Mouse (Mus musculus) embryonic facial prominence, embryonic 15.5 days (tissue): Measurements from ENCODE around the gene Olfr338. TPM values are rescaled to one million over a fixed set of nuclear protein-coding genes. Genes with fewer than 3 reads are reported as not detected.
"Not testable (repeated sequence)": the region's sequence is repeated elsewhere in the genome, so short reads cannot be mapped to it uniquely, and the experiment has no call there.

Experiments
- ATAC-seq: fragments of 200-750 bp; cut with Nextera tagmentation; 2 replicates; pipeline ENCODE4 v1.8.0; 2017; ENCODE audit warnings: low read depth, moderate TSS enrichment; ENCODE audit not compliant: insufficient number of reproducible peaks, low FRiP score, low TSS enrichment
- H3K27ac ChIP-seq: fragments of 300-500 bp; sonication (generic); replicated peaks from 2 replicates; pipeline ENCODE4 v1.5.1; 2015; ENCODE audit warnings: mild to moderate bottlenecking, inconsistent platforms
- H3K27me3 ChIP-seq: fragments of 300-500 bp; sonication (generic); 2 replicates; pipeline ENCODE4 v1.6.1; 2015; ENCODE audit warnings: inconsistent platforms
- H3K36me3 ChIP-seq: fragments of 300-500 bp; sonication (generic); 2 replicates; pipeline ENCODE4 v1.6.1; 2015; ENCODE audit warnings: mild to moderate bottlenecking, inconsistent platforms
- H3K4me1 ChIP-seq: fragments of 300-500 bp; sonication (generic); 2 replicates; pipeline ENCODE4 v1.6.1; 2015; ENCODE audit warnings: inconsistent platforms
- H3K4me2 ChIP-seq: fragments of 300-500 bp; sonication (generic); replicated peaks from 2 replicates; pipeline ENCODE4 v1.6.1; 2015; ENCODE audit warnings: mild to moderate bottlenecking, inconsistent platforms
- H3K4me3 ChIP-seq: fragments of 300-500 bp; sonication (generic); replicated peaks from 2 replicates; pipeline ENCODE4 v1.5.1; 2015; ENCODE audit warnings: mild to moderate bottlenecking, inconsistent platforms
- H3K9ac ChIP-seq: fragments of 300-500 bp; sonication (generic); 2 replicates; pipeline ENCODE4 v1.6.1; 2015; ENCODE audit warnings: inconsistent platforms
- H3K9me3 ChIP-seq: fragments of 300-500 bp; sonication (generic); replicated peaks from 2 replicates; pipeline ENCODE4 v1.6.1; 2016; ENCODE audit warnings: inconsistent platforms
- WGBS: fragments of 180-500 bp; shearing (Covaris S2); methylation state at CpG from one replicate; pipeline ENCODE4 v1.1.7; 2015; 5-methylcytosine and 5-hydroxymethylcytosine counted together
- polyA plus RNA-seq: library from polyadenylated mRNA; unstranded; fragments of >200 nt; fragmentation: Nextera tagmentation; extraction: Ambion mirVana; gene quantifications from 2 replicates; pipeline ENCODE4 v1.2.1, GENCODE M21; 2015

Olfr338 gene
- polyA plus RNA-seq = 0.05 and 0.11 TPM in 2 replicates

GRCm38 (mm10) chr2:36373219-36373618 lies at the start of gene Olfr338:
TSS of gene Olfr338 (plus strand) at chr2:36373519.
- H3K9me3 ChIP-seq = no peaks in the 10 kb centered on the region
- no peak within 1 kb of the TSS for H3K9ac ChIP-seq
- no peak within 1 kb of the TSS for H3K4me2 ChIP-seq
- H3K4me1 ChIP-seq = no peaks in the 10 kb centered on the region
- H3K36me3 ChIP-seq = no peaks in the 10 kb centered on the region
- H3K27me3 ChIP-seq = no peaks in the 10 kb centered on the region
- H3K27ac ChIP-seq = no peak within 1 kb of the TSS
- no peak within 1 kb of the TSS for H3K4me3 ChIP-seq
- no peak for ATAC-seq

- 79% methylated on average over 3 of the region's 3 CpGs for WGBS
- ATAC-seq, H3K36me3 ChIP-seq, H3K4me1 ChIP-seq, H3K9ac ChIP-seq, H3K27ac ChIP-seq, H3K4me3 ChIP-seq, H3K27me3 ChIP-seq, H3K9me3 ChIP-seq, H3K4me2 ChIP-seq: not testable (repeated sequence)
Observed at GRCm38 (mm10) chr2:36415174-36415573, 41.9 kb downstream of the Olfr338 start.

- not testable (repeated sequence) for H3K27ac ChIP-seq, H3K36me3 ChIP-seq, H3K4me3 ChIP-seq, H3K9me3 ChIP-seq, ATAC-seq, H3K4me1 ChIP-seq, H3K4me2 ChIP-seq, H3K9ac ChIP-seq, H3K27me3 ChIP-seq
- 86% methylated on average over 7 of the region's 7 CpGs for WGBS
Observed at GRCm38 (mm10) chr2:36415591-36415990, 42.3 kb downstream of the Olfr338 start.

- Histone ChIP-seq H3K4me2 (no peak within 1 kb of the TSS), H3K27me3 (no peaks in the 10 kb centered on the region), H3K27ac (no peak within 1 kb of the TSS), H3K9me3 (no peaks in the 10 kb centered on the region), H3K9ac (no peak within 1 kb of the TSS), H3K36me3 (no peaks in the 10 kb centered on the region), H3K4me1 (no peaks in the 10 kb centered on the region), H3K4me3 (no peak within 1 kb of the TSS)
- WGBS = 86% methylated on average over 3 of the region's 3 CpGs
- ATAC-seq = no peak
Observed at GRCm38 (mm10) chr2:36418647-36419046, 45.3 kb downstream of the Olfr338 start, which contains the start of gene Olfr339. TSS of gene Olfr339 (plus strand) at chr2:36418947.

Other genes with a start within 250 kb of the Olfr338 start
- 21.5 and 29.7 TPM in 2 replicates for gene Mrrf, start 237.1 kb upstream of the Olfr338 start, polyA plus RNA-seq
- 73.3 and 78.7 TPM in 2 replicates for gene Rbm18, start 236.7 kb upstream of the Olfr338 start, polyA plus RNA-seq
- gene Ptgs1, start 143.1 kb upstream of the Olfr338 start, polyA plus RNA-seq = 14.9 and 15.4 TPM in 2 replicates
- gene Olfr339, start 45.4 kb downstream of the Olfr338 start, polyA plus RNA-seq = not detected in 2 replicates
- not detected in 2 replicates for gene Olfr340, start 79.1 kb downstream of the Olfr338 start, polyA plus RNA-seq
- gene Olfr341, start 108.9 kb downstream of the Olfr338 start, polyA plus RNA-seq = 0.12 TPM in 2 replicates
- gene Olfr342, start 151.5 kb downstream of the Olfr338 start, polyA plus RNA-seq = not detected in 2 replicates
- 0.04 and 0.07 TPM in 2 replicates for gene Olfr344, start 193.1 kb downstream of the Olfr338 start, polyA plus RNA-seq